Mouse (Mus musculus): ENCODE measurements around the gene Arhgap25.
"Not testable (repeated sequence)": the region's sequence is repeated elsewhere in the genome, so short reads cannot be mapped to it uniquely, and the experiment has no call there.

The Arhgap25 gene

DNA sequence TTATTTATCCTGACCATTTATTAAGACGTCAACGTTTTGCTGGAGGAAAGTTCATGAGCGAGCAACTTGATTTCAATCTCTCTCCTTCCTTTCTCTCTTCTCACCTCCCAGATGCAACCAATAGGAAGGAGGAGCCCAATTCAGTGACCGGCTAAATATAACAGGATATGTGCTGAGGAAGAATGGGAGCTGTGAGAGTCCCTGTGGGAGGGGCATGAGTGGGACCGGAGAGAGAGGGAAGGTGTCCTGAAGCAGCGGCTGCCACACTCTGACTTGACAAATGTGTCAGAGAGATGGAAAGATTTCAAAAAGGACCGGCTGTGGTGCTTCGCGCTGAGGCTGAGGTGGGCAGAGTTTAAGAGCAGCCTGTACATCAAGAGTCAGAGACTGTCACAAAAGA, 2.6 kb upstream of the Arhgap25 start:
- DNase-seq (ENCODE audit: low spot score): no peak

DNA sequence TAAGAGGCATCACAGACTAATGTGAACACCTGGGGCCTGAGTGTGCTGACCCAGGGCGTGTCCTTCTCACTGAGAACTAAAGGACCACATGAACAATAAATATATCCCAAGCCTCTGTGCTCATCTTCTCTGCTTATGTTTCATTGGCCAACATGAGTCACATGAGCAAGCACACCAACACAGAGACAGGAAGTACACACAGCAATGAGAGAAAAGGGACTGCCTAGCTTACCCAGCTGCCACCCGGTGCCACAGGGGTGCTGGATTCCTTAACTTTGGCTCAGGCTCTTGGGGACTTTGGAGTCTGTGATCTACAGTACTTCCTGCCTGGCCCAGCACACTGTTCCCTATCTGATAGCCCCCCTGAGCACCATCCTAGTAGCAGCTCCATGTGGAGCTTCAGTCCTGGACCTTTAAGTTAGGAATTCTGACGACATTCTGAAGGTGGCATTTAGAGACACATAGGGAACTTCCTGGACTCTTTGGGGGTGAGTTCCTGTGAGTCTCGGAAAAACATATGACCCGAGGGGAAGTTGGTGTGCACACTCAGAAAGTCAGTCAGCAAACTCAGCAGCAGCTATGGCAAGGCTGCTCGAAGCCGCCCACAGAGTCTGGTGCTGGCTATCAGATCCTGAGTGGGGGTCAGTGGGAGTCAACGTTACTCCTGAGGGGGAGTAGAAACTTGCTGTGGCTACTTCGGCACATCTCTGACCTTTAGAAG, 2.0 kb upstream of the Arhgap25 start:
- DNase-seq (ENCODE audit: low spot score): no peak

DNA sequence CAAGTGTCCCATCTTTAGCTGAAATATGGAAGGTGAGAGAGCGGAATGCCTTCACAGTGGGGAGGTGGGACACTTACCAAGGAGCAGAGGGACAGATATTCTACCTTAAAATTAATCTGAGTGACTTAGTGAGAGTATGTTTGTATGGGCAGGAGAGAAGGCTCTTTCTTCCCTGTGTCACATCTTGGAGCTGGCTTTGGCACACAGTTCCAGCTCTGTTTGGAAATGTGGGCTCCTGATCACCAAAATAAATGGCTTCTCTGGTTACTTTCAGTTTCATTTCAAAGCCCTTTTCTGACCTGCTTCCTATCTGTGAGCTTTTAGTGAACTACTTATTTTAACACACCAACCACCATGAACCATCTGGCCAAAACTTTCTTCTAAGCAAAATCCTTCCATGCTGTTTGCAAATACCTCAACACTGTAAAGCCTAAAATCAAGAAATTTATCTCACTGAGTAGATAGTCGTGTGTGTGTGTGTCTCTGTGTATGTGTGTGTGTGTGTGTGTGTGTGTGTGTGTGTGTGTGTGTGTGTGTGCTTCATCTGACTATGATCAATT, 1.5 kb downstream of the Arhgap25 start:
- no peak for DNase-seq (ENCODE audit: low spot score)

DNA sequence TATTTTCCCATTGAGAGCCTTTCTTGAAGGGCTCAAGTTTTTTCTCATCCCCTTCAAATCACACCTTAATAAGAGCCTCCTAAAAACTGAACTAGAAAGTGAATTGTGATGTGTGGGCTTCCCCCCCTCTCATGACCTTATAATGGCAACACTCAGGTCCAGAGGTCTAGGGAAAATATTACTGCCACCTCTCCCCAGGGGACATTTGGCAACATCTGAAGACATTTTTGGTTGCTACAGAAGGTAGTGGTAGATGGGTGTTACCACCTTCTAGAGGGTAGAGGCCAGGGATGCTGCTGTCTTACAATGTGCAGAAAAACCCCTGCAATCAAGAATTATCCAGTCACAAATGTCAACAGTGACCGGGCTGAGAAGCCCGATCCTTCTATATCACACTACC, 2.7 kb downstream of the Arhgap25 start:
- no peak for DNase-seq (ENCODE audit: low spot score)

DNA sequence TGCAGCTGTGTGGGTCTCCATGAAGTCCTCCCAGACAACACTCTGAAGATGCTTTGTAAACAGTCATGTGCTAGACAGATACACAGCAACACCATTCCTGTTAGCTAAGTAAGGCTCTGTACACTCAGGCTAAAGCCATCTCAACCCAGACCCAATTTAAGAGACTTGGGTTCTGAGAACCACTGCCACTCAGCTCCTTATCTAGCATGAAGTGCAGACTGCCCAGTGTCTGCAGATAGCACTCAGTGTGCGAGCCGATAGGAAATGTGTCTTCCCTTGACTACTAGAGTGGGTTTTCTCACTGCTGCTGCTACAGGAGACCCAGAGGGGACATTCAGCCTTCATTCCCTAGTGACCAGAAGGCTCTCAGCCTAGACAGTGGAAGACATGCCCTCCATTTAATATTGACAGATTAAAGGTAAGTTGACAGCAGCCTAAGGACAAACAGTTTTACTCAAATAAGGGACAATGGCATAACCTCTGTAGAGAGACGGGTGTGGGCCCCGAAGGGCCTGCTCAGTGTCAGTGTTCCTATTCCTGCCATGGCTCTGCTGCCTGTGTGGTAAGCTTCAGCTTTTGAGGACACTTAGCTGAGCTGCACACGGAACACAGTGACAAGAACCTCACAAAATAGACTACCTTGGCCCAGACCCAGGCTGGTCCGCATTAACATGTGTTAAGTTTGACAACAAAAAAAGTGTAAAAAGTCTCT, 5.1 kb downstream of the Arhgap25 start:
- DNase-seq (ENCODE audit: low spot score): no peak

DNA sequence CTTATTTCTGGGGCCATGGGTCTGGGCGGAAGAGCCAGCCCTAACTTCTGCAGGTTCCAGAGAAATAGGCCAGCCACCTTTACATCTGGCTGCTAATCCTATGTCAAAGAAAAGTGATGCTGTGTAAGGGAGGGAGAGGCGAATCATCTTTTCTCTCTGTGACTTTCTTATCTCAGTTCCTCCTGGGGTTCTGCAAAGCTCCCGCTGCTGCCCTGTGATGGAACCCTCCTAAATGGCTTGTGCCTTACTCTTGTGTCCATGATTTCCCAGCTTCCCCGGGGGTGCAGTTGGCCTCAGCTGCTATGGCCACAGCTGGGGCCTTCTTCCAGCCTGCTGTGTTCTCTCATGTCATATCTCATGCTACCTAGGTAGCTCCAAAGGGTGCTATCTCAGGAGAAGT, 5.7 kb downstream of the Arhgap25 start:
- no peak for DNase-seq (ENCODE audit: low spot score)

DNA sequence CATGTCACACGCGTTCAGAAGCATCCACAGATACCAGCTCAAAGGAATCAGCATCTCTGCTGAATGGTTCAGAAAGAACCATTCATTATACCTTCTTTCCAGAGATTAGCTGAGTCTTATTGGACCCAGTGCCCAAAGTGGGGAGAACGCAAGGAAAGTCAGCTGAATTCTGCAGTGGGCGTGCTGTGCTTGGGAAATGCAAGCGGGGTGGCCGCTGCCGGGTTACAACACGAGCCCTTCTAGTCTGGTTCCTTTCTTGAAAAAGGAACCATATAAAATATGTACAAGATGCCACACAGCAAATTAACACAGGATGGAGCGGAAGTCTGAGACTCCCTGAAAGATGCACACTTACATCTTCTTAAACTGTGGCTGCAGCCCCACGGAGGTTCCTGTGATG, 7.9 kb downstream of the Arhgap25 start:
- DNase-seq (ENCODE audit: low spot score): no peak

DNA sequence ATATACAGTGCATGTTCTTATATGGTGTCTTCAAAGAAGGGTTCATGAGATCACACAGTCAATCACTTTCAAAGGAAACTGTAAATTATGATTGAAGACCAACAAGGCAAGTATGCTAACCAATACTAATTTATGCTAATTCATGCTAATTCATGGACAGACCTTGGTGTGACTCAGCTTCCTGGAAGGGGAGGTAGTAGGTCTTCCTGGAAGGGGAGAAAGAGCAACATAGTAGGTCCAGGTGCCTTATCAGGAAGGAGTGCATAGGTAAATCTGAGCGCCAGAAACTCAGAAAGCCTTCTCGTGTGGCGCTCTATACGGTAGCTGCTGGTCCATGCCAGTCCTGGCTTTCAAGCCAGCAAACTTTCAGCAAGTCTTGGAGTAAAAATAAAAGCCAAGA, 8.8 kb downstream of the Arhgap25 start:
- DNase-seq (ENCODE audit: low spot score): no peak

DNA sequence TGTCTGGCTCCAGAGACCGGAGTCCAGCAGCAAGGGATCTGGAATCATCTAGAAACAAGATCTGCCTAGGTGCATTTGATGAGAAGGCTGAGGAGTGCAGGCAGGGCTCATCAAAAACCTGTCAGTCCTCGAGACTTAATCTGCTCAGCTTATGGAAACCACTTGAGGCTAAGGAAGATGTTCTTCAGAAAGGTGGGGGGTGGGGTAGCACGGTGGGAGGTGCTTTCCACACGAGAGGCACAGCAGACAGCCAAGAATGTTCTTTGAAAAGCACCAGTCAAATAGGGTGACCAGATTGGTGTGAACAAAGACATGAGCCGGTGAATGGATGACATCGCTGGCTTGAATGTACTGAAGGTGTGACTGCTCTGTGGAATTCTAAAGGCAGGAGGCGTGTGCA, 9.3 kb downstream of the Arhgap25 start:
- no peak for DNase-seq (ENCODE audit: low spot score)

DNA sequence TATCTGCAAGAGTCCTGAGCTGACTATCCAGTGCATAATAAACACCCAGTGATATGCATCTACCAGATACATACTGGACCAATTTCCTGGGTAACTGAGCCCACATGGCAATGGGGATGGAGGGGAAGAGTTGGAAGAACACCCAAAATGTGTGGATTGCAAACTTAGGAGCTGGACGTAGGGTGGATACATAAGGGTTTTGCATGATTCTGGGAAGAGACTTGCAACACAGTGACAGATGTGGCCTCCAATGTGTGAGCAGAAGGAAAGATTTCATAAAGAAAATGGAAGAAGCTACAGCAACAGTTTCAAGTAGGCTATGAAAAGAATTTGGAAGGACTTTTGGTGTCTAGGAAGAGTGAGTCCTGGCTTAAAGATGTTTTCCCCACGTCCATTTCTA, 10.0 kb downstream of the Arhgap25 start:
- DNase-seq (ENCODE audit: low spot score): no peak

DNA sequence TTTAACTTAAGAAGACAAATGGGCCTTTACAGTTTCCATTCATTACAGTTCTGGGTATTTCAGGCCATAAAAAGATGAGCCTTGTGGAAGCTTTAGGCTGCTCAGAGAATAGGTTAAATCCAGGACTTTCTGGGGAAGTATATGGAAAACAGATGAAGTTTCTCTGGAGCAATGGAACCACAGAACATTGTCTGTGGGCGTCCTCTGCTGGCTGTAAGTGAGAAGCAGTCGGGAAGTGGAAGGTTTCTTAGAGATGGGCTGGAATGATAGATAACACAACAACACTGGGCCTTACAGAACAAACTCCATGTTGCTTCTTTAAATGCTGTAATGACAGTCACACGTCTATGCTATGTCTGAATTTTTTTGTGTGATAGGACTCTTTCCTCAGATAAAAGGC, 10.8 kb downstream of the Arhgap25 start:
- peak; percentile 72 for DNase-seq (ENCODE audit: low spot score)

DNA sequence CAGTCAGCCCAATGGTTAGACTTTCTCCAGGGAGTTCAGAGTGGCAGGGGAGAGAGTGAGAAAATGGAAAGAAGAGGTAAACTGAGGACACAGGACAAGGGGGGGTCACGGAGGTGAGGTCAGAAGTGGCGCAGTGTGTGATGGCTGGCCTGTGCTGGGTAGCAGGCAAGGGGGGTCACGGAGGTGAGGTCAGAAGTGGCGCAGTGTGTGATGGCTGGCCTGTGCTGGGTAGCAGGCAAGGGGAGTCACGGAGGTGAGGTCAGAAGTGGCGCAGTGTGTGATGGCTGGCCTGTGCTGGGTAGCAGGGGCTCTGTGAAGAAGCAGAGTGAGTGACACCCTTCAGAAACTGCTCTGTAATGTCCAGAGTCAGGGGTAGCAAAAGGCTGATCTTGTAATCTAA, 11.4 kb downstream of the Arhgap25 start:
- DNase-seq (ENCODE audit: low spot score): not testable (repeated sequence)

DNA sequence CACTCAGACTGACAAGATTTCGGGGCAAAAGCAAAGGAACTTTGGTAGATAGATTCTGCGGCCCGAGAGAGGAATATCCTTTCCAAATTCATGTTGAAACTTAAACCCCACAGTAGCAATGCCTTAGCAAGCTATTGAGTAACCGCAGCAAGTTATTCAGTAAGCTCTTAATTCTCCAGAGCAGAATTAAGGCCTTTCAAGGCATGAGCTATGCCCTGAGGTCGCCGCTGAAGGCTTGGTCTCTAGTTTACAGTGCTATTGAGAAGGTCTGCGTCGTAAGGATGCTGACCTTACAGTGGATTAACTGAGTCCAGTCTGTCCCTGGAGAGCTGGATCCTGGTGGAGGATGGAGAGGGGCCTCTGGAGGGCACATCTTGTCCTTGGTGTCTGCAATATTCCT, 12.5 kb downstream of the Arhgap25 start:
- DNase-seq (ENCODE audit: low spot score): no peak

DNA sequence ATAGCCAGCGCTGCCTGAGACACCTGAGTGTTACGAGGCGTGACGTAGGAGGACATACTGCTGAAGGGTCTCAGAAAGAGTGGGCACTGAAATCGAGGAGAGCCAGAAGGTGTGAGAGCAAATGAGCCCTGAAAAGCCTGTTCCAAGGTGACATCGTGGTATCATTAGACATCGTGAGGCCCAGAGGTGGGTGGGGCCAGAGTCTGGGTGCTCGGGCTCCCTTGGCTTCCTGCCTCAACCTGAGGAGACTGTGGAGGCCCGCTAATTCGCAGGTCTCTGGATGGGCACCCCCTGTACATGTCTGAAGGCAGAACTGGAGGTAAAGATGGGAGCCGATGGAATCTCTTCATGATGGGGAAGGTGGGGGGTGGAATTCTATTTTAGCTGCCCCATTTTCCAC, 13.2 kb downstream of the Arhgap25 start:
- no peak for DNase-seq (ENCODE audit: low spot score)

DNA sequence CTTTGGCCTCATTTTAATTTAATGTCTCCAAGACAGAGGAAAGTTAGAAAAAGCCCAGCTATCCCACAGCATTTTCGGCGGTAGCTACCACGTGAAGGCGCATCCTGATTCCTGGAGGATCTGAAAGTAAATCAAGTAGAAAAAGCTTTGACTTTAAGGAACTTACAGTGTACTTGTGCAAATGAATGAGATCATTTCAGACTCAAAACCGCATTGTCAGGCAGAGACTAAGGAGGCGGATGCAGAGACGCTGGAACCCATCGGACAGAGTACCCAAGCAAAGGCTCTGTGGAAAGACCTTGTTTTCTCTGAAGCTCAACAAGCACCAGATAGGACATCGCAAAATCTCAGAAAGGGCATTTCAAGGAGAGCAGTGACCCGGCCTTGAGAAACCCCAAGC, 14.4 kb downstream of the Arhgap25 start:
- DNase-seq (ENCODE audit: low spot score): no peak

DNA sequence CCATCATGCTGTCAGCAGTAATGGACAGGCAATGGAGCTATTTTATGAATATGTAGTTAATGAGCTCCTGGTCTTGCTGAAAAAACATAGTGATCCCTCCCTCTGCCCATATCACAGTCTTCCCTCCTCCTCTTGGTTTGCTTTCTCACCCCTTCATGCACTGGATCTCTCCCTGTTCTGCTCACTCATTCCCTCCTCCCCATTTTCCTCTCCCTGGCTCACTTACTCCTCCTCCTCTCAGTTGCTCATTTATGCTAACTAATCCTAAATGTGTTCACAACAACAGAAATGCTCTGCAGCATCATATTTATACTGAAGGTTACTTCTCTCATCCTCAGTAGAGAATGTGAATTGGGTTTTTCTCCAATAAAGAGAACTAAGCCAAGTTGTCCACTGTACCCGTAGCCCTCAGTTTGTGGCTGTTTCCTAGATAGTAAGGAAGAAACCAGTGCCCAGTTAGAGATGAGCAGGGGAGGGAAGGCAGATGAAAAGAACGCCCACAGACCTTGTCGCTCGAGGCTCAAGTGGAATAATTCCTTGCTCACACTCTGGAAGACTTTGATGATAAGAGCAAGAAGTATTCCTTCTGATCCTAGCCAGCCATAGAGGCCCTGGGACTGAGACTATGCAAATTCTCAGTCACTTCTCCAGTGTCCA, 15.2 kb downstream of the Arhgap25 start:
- no peak for DNase-seq (ENCODE audit: low spot score)

DNA sequence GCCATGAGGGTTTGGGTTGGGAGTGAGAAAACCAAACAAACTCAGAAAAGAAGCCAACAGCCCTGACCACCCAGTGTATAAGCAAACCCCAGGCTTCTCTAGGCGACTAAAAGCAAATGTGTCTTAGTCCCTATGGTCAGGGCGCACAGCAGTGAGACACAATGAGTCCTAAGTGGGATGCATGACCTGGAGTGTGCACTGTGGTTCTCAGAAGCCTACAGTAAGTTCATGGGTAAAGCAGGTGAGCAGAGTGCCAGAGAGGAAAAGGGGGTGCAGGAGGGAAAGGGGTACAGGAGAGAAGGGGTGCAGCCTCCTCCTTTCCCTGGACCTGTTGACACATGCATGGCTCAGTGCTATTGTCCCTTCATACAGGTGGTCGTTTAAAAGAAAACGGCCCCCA, 18.7 kb downstream of the Arhgap25 start:
- no peak for DNase-seq (ENCODE audit: low spot score)

DNA sequence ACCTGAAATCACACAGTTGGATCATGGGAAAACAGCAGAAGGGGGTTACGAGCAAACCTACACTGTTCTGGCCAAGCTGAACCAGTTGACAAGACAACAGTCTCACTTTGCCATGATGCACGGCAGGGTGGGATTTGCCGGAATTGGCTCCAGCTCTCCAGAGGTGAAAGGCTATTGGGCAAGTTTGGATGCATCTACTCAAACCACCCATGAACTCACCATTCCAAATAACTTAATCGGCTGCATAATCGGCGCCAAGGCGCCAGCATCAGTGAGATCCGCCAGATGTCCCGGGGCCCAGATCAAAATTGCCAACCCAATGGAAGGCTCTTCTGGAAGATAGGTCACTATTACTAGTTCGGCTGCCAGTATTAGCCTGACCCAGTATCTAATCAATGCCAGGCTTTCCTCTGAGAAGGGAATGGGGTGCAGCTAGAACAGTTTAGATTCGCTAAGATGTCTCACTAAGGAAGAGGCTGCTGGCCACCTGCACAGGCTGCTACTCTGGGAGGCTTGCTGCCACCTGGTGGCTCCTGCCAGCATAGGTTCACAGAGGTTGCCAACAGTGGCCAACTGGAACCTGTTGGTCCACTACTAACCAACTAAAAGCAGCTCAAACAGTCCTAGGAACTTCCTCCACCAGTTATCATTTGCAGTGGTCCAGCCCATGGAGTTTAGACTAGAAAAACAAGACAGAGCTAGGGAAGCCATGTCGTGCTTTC, 19.9 kb downstream of the Arhgap25 start:
- DNase-seq (ENCODE audit: low spot score): peak; percentile 80

DNA sequence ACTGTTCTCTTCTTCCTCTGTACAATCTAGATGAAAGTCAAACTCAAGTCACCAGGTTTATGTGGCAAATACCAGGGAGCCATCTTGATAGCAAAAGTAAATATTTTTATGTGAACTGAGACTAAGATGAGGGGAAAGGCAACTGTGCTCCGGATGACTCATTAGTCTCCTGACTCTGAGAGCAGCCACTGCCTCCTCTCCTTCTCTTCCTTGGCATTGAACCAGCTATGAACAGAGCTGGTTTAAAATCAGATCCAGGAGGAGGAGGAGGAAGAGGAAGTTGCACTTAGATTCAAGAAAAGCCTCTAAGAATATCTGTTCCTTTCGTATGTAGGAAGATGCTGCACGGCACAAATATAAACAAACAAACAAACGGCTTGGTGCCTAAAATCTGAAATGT, 22.1 kb downstream of the Arhgap25 start:
- no peak for DNase-seq (ENCODE audit: low spot score)

DNA sequence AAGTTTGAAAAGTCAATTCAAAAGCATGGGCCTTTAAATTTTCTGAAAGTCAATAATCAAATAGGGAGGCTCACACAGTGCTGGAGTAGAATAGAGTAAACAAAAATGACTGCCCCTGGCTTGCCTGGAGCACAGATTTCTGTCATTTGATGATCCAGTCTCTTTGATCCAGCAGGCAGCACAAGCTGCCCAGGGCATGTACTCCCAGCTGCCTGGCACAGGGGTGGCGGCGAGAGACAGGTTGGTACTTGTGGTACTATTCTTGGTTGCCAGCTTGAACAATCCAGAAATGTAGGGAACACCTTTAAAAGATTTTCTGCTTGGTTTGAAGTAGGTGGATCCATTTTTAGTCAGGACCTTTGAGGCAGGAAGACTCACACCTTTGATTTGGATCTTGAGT, 23.3 kb downstream of the Arhgap25 start:
- no peak for DNase-seq (ENCODE audit: low spot score)

DNA sequence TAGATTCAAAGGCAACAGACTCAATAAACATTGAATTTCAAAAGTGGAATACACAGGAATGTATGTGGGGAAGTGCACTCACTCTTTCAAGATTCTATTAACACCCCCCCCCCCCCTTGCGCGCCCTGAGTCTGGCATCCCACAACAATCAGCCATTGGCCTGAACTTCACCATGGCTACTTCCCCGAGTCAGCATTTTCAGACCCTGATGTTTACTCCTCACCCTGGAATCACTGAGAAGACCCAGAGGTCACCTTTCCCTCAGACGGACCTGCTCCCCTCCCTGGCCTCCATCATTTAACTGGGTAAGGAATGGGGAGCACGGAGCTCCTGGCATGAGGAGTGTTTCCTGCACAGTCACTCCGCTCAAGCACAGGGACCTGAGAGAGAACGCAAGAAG, 28.2 kb downstream of the Arhgap25 start:
- no peak for DNase-seq (ENCODE audit: low spot score)

DNA sequence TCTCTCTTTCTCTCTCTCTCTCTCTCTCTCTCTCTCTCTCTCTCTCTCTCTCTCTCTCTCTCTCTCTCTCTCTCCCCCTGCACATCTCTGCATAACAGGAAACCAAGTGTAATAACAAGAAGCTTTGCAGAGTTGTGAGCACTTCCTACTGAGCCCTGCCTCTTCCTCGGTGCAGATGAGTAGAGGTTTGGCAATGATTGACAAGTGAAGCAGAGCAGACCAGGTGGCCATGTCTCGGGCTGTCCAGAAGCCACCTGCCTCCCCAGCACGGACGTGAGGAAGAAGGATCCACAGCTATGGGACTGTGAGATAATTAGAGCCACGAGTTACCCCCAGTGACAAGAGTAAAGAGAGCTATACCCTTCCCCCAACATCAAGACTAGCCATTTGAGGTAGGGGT, 29.1 kb downstream of the Arhgap25 start:
- DNase-seq (ENCODE audit: low spot score): no peak
